Mouse (Mus musculus): Measurements from ENCODE around the gene Nrxn2. TPM values are rescaled to one million over a fixed set of nuclear protein-coding genes. Genes with fewer than 3 reads are reported as not detected.

The Nrxn2 gene
- polyA plus RNA-seq (2014; fragmentation: Illumina TruSeq; extraction: RNeasy Lipid Tissue Mini Kit (QIAGEN cat#74804); ENCODE audit: low read depth, low replicate concordance), result 0.16 TPM

DNA sequence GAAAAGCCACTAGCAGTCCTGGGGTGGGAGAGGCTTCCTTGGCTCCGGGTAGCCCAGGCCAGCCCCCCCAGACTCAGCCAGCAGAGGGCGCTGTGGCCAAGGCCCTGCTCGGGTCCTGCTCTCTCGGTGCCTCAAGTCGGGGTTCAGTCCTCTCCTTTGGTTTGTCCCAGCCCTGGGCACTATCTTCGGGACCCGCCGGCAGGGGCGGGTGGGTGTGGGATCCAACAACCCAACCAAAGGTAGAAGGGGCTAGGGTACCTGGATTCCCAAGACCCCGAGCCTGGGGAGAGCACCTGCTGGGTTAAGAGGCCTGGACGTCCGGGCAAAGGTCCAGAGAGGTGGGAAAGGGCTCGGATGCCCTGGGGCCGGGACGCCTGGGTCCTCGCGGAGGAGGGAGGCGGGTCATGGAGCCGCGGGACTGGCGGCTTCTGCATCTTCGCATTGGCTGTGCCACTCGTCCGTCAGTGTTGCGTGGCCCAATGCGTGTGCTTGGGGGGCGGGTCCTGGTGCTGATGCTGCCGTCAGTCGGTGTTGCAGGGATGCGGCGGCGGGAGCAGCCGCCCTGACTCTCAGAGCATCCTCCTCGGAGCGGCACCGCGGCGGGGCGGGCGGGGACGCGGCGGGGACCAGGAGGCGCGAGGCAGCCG is at the start of gene Nrxn2:
Gene Nrxn2, plus strand, starts transcription at position 499 of the 647 bp plus-strand sequence.

DNA sequence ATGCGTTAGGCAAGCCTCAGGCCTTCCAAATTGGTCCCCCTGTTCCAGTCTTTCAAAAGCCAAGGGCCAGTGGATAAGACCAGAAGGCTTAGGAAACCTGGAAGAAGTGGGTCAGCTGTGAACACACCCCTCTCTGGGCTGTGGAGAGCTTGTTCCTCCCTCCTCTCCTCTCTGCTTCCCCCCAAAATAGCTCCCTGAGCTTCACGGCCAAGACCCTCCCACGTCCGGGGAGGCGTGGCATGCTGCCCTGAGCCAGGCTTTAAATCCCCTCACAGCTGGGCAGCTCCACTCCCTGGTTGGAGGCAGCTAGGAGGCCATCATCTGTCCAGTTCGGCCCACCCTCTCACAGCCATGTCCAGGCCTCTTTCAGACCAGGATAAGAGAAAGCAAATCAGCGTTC is 34.4 kb upstream of the Nrxn2 start, which contains the start of gene Pygm:
Gene Pygm, plus strand, starts transcription at position 272 of the 400 bp plus-strand sequence.

GRCm38 (mm10) chr19:6399285-6400095 is 19.0 kb upstream of the Nrxn2 start, which contains the start of gene Rasgrp2:
Gene Rasgrp2, plus strand, starts transcription at chr19:6399340.

DNA sequence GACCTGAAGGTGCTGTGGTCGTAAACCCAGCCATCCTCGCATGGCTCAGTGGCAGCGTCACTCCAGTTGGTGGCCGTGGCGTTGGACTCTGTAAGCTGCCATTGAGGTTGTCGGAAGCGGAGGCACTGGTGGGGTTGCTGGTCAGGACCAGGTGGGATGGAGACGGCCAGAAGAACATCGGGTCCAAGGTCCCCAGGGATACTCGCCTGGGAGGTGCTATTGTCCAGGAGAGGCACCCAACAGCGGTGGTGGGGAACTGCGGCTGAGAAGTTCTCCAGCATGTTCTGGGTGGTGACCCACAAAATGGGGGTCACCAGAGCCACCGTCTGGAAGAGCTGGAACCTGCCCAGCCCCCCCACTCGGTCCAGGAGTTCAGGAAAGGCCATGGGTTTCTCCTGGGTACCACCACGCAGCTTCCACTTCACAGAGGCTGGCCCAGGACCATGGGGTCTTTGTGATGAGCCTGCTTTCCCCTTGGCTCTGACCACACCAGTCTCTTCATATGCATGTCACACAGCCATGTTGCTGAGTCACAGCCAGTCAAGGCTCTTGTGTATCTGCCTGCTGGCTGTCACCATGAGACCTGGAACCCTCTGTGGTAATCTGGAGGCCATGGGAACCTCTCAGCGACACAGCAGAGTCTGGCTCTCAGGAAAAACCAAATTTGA is 124.0 kb downstream of the Nrxn2 start, which contains the start of gene Slc22a12:
Gene Slc22a12, minus strand, starts transcription at position 666 of the 668 bp plus-strand sequence.

Other genes starting within 250 kb of the Nrxn2 start
- not detected for gene Majin, start 234.3 kb upstream of the Nrxn2 start, polyA plus RNA-seq (2014; fragmentation: Illumina TruSeq; extraction: RNeasy Lipid Tissue Mini Kit (QIAGEN cat#74804); ENCODE audit: low read depth, low replicate concordance)
- gene Gpha2, start 192.4 kb upstream of the Nrxn2 start, polyA plus RNA-seq (2014; fragmentation: Illumina TruSeq; extraction: RNeasy Lipid Tissue Mini Kit (QIAGEN cat#74804); ENCODE audit: low read depth, low replicate concordance), result not detected
- 0.50 TPM for gene Ppp2r5b, start 182.9 kb upstream of the Nrxn2 start, polyA plus RNA-seq (2014; fragmentation: Illumina TruSeq; extraction: RNeasy Lipid Tissue Mini Kit (QIAGEN cat#74804); ENCODE audit: low read depth, low replicate concordance)
- gene Atg2a, start 177.1 kb upstream of the Nrxn2 start, polyA plus RNA-seq (2014; fragmentation: Illumina TruSeq; extraction: RNeasy Lipid Tissue Mini Kit (QIAGEN cat#74804); ENCODE audit: low read depth, low replicate concordance), result 0.32 TPM
- gene Ehd1, start 142.0 kb upstream of the Nrxn2 start, polyA plus RNA-seq (2014; fragmentation: Illumina TruSeq; extraction: RNeasy Lipid Tissue Mini Kit (QIAGEN cat#74804); ENCODE audit: low read depth, low replicate concordance), result 8.5 TPM
- gene Cdc42bpg, start 112.3 kb upstream of the Nrxn2 start, polyA plus RNA-seq (2014; fragmentation: Illumina TruSeq; extraction: RNeasy Lipid Tissue Mini Kit (QIAGEN cat#74804); ENCODE audit: low read depth, low replicate concordance), result 7.5 TPM
- 4.4 TPM for gene Men1, start 83.8 kb upstream of the Nrxn2 start, polyA plus RNA-seq (2014; fragmentation: Illumina TruSeq; extraction: RNeasy Lipid Tissue Mini Kit (QIAGEN cat#74804); ENCODE audit: low read depth, low replicate concordance)
- gene Map4k2, start 77.6 kb upstream of the Nrxn2 start, polyA plus RNA-seq (2014; fragmentation: Illumina TruSeq; extraction: RNeasy Lipid Tissue Mini Kit (QIAGEN cat#74804); ENCODE audit: low read depth, low replicate concordance), result 6.6 TPM
- 156 TPM for gene Sf1, start 55.0 kb upstream of the Nrxn2 start, polyA plus RNA-seq (2014; fragmentation: Illumina TruSeq; extraction: RNeasy Lipid Tissue Mini Kit (QIAGEN cat#74804); ENCODE audit: low read depth, low replicate concordance)
- 4.2 TPM for gene Pygm, start 34.3 kb upstream of the Nrxn2 start, polyA plus RNA-seq (2014; fragmentation: Illumina TruSeq; extraction: RNeasy Lipid Tissue Mini Kit (QIAGEN cat#74804); ENCODE audit: low read depth, low replicate concordance)
- gene Rasgrp2, start 19.4 kb upstream of the Nrxn2 start, polyA plus RNA-seq (2014; fragmentation: Illumina TruSeq; extraction: RNeasy Lipid Tissue Mini Kit (QIAGEN cat#74804); ENCODE audit: low read depth, low replicate concordance), result 4.7 TPM
- gene Slc22a12, start 124.3 kb downstream of the Nrxn2 start, polyA plus RNA-seq (2014; fragmentation: Illumina TruSeq; extraction: RNeasy Lipid Tissue Mini Kit (QIAGEN cat#74804); ENCODE audit: low read depth, low replicate concordance), result not detected